Mouse (Mus musculus) WW6 (cell line): ENCODE results near the gene Emp3.

Experiments
- DNase-seq: peaks from one replicate; pipeline ENCODE4 v3.0.0-alpha.2; 2013; ENCODE audit warnings: low read depth, low spot score

Emp3 gene

DNA sequence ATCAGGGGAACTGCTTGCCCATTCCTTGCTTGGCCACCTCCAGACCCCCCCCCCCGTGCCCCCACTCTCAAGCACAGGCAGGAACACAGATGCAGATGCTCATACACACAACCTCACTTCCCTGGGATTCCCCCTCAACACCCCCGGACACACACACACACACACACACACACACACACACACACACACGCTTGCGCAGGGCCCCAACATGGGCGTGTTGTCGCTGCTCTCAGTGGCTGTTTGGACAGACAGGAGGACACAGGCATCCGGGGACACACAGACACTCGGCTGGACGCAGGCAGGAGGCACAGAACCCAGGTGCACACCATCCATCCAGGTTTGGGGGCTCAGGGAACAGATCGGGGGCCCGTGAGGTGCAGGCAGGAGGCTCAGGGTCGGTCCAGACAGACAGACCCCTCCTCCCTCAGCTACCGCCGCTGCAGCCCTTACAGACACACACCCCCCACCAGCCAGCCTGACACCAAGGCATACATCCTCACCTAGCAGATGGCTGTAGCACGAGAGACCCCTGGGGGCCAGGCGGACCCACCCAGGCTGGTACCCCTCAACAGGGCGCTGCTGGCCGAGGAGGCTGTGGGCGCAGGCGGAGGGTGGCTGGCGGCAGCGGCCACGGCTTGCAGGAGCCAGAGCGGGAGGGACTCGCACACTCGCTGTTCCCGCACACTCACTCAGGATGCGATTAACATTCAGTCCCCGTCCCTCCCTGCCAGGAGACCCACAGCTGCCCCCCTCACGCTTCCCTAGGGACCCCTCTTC lies 50.7 kb downstream of the Emp3 start:
- no peak for DNase-seq

DNA sequence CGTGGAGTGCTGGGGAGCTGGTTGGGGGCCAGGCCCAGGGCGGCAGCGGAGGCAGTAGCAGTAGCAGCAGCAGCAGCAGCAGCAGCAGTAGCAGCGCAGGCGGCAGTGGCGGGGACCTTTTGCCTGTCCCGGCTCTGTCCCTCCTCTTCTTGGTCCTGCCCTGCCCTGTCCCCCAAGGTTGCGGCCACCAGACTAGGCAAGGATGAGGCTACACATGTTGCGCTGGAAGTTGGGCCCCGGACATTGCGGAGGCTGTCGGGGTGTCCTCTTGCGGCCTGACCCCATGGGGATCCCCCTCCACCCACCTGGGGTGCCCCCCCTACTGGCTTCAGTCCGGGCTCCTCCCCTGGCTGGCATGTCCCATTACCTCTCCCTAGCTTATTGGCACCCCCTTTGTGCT lies 51.4 kb downstream of the Emp3 start:
- no peak for DNase-seq

DNA sequence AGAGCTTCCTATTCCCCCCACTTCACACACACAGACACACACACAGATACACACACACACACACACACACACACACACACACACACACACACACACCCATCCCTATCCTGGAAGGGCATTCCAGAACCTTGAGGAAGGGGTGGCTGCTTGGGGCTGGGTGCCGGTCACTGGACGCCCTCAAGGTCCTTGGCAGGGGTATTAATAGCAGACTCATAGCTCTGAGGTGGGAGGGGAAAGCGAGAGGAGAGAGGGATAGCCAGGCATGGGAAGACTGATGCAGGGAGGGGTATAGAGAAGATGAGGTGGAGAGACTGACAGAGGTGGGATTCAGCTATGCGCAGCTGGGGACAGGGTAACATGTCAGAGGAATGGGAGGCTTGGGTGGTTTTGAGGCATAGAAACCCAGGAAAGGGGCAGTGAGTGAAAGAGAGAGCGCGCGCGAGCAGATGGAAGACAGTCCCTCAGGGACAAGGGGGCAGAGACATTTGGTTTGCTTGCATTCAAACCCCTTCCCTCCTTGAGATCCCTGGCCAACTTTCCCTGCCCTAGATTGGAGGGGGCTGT lies 52.0 kb downstream of the Emp3 start:
- no peak for DNase-seq
